Mouse (Mus musculus) activated CD4-positive, CD25-positive, alpha-beta regulatory T cell, adult 9 weeks (primary cell): ENCODE data around the gene Btbd35f27. TPM values are rescaled to one million over a fixed set of nuclear protein-coding genes. Genes with fewer than 3 reads are reported as not detected.

Source experiments
- polyA plus RNA-seq: library from polyadenylated mRNA; unstranded; fragments of 100-300 nt; shearing (Covaris generic); gene quantifications from one replicate; pipeline ENCODE4 v1.2.1, GENCODE M21; 2017

Btbd35f27 gene
- polyA plus RNA-seq = not detected

GRCm38 (mm10) chrX:4951835-4952234 is at the start of gene Btbd35f27:
TSS of gene Btbd35f27 (plus strand) at chrX:4952135.

Other genes starting within 250 kb of the Btbd35f27 start
- not detected for gene Btbd35f4, start 151.6 kb upstream of the Btbd35f27 start, polyA plus RNA-seq